Mouse (Mus musculus) forebrain, embryonic 11.5 days (tissue): Measurements from ENCODE around the gene Mocs2. TPM values are rescaled to one million over a fixed set of nuclear protein-coding genes. Genes with fewer than 3 reads are reported as not detected.

ENCODE experiments used
- ATAC-seq: fragments of 200-750 bp; cut with Nextera tagmentation; replicated peaks from 2 replicates; pipeline ENCODE4 v1.8.0; 2017; ENCODE audit warnings: moderate TSS enrichment; ENCODE audit not compliant: low FRiP score
- DNase-seq: peaks from one replicate; pipeline ENCODE4 v3.0.0-alpha.2; 2017; ENCODE audit warnings: low spot score
- H3K27ac ChIP-seq: fragments of 300-500 bp; sonication (generic); 2 replicates; pipeline ENCODE4 v1.5.1; 2014; ENCODE audit warnings: low read depth, low read length
- H3K27me3 ChIP-seq: fragments of 300-500 bp; sonication (generic); 2 replicates; pipeline ENCODE4 v1.6.1; 2014; ENCODE audit warnings: mild to moderate bottlenecking, low read length, mixed read lengths; ENCODE audit not compliant: control insufficient read depth, insufficient read depth
- H3K36me3 ChIP-seq: fragments of 300-500 bp; sonication (generic); 2 replicates; pipeline ENCODE4 v1.6.1; 2014; ENCODE audit warnings: mild to moderate bottlenecking, low read length, moderate library complexity, mixed read lengths; ENCODE audit not compliant: control insufficient read depth, insufficient read depth
- H3K4me1 ChIP-seq: fragments of 300-500 bp; sonication (generic); replicated peaks from 2 replicates; pipeline ENCODE4 v1.6.1; 2014; ENCODE audit warnings: low read length, mixed read lengths; ENCODE audit not compliant: control insufficient read depth, insufficient read depth
- H3K4me2 ChIP-seq: fragments of 300-500 bp; sonication (generic); 2 replicates; pipeline ENCODE4 v1.6.1; 2014; ENCODE audit warnings: low read depth, mild to moderate bottlenecking, low read length, moderate library complexity, mixed read lengths; ENCODE audit not compliant: severe bottlenecking
- H3K4me3 ChIP-seq: fragments of 300-500 bp; sonication (generic); 2 replicates; pipeline ENCODE4 v1.5.1; 2014; ENCODE audit warnings: low read depth, low read length
- H3K9ac ChIP-seq: fragments of 300-500 bp; sonication (generic); 2 replicates; pipeline ENCODE4 v1.6.1; 2014; ENCODE audit warnings: low read length
- H3K9me3 ChIP-seq: fragments of 300-500 bp; sonication (generic); 2 replicates; pipeline ENCODE4 v1.6.1; 2016; ENCODE audit warnings: low read length, mixed read lengths; ENCODE audit not compliant: control insufficient read depth
- WGBS: fragments of 180-500 bp; shearing (Covaris S2); extraction: QIAGEN DNeasy Blood & Tissue Kit; methylation state at CpG from one replicate; pipeline ENCODE4 v1.1.7; 2014; 5-methylcytosine and 5-hydroxymethylcytosine counted together
- polyA plus RNA-seq: library from polyadenylated mRNA; unstranded; fragments of >200 nt; fragmentation: Nextera tagmentation; extraction: Ambion mirVana; gene quantifications from 2 replicates; pipeline ENCODE4 v1.2.1, GENCODE M21; 2014

The Mocs2 gene
- polyA plus RNA-seq, 1 experiment from 2014 or later = 74.6 TPM

DNA sequence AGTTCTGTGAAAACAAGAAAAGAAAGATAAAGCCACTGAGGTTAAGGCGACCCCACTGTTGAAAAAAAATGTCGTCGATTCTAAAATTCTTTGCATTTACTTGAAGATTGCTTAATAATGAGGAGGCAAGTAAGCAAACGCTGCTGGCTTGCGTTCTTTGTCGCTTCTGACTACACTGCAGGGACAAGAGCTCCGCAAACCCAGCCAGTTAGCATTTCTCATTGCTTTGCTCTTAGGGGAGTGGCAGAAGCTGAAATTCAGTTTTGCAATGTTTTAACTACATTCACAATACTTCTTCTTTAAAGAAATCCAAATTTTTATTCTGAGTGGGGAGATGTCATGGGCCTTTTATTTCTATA lies 38.2 kb downstream of the Mocs2 start:
- peaks cover 4% of the 10 kb centered on the region; the same call in 1 of the 2 replicates for H3K4me1 ChIP-seq
- no peaks in the 10 kb centered on the region for H3K9me3 ChIP-seq
- no peak overlapping the region for H3K4me3 ChIP-seq
- no peak for DNase-seq
- 0 out of 2 replicates have a peak, but pooled peaks have one; percentile 32 for ATAC-seq
- WGBS = 45% methylated on average over 7 of the region's 7 CpGs
- no peaks in the 10 kb centered on the region for H3K27me3 ChIP-seq
- H3K27ac ChIP-seq = no peak overlapping the region
- H3K9ac ChIP-seq = no peak overlapping the region
- no peaks in the 10 kb centered on the region for H3K36me3 ChIP-seq
- peak overlapping the region; percentile 12; the same call in 1 of the 2 replicates for H3K4me2 ChIP-seq

GRCm38 (mm10) chr13:114857525-114857924 lies 39.5 kb downstream of the Mocs2 start:
- no peak for ATAC-seq
- 90% methylated on average over 4 of the region's 4 CpGs for WGBS
- H3K4me2 ChIP-seq = no peak overlapping the region
- H3K9me3 ChIP-seq = no peaks in the 10 kb centered on the region
- no peaks in the 10 kb centered on the region for H3K36me3 ChIP-seq
- no peak overlapping the region for H3K27ac ChIP-seq
- H3K4me1 ChIP-seq = peaks cover 4% of the 10 kb centered on the region; the same call in 1 of the 2 replicates
- no peaks in the 10 kb centered on the region for H3K27me3 ChIP-seq
- no peak for DNase-seq
- no peak overlapping the region for H3K4me3 ChIP-seq
- no peak overlapping the region for H3K9ac ChIP-seq

GRCm38 (mm10) chr13:114874738-114875137 lies 56.7 kb downstream of the Mocs2 start:
- 92% methylated on average over 6 of the region's 6 CpGs for WGBS
- H3K4me3 ChIP-seq = no peak overlapping the region
- H3K4me1 ChIP-seq = no peaks in the 10 kb centered on the region
- H3K9ac ChIP-seq = no peak overlapping the region
- no peak overlapping the region for H3K4me2 ChIP-seq
- H3K36me3 ChIP-seq = no peaks in the 10 kb centered on the region
- H3K27me3 ChIP-seq = no peaks in the 10 kb centered on the region
- no peak overlapping the region for H3K27ac ChIP-seq
- ATAC-seq (no peak), DNase-seq (no peak)
- no peaks in the 10 kb centered on the region; the same call in 1 of the 2 replicates for H3K9me3 ChIP-seq

DNA sequence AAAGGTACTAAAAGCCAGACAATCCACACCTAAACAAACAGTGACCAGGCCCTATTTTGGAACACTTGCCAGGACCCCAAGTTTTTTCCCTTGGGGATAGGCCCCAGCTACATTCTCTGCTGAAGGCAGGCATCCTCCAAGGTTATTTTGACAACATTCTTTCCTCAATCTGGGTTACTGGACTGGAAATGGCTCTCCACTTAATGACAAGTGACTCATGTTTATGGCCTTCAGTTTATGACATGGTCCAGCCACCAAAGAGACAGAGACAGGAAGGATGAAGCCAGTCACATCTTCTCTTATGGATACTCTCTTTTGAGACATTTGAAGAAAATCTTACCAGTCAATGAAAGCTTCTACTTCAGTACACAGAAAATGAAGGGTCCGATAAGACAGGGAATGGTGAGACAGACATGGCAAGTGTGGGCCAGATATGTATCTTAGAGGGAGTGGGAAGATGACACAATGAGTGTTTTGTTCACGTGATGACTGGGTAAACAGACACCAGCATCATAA lies 58.0 kb downstream of the Mocs2 start:
- Histone ChIP-seq H3K27me3 (no peaks in the 10 kb centered on the region), H3K9ac (no peak overlapping the region), H3K4me3 (no peak overlapping the region), H3K36me3 (no peaks in the 10 kb centered on the region), H3K4me2 (no peak overlapping the region), H3K27ac (no peak overlapping the region), H3K4me1 (no peaks in the 10 kb centered on the region), H3K9me3 (no peaks in the 10 kb centered on the region)
- ATAC-seq (no peak), DNase-seq (no peak)
- 87% methylated on average over 2 of the region's 2 CpGs for WGBS

GRCm38 (mm10) chr13:114878667-114879066 lies 60.6 kb downstream of the Mocs2 start:
- H3K27me3 ChIP-seq = no peaks in the 10 kb centered on the region
- no peak overlapping the region for H3K9ac ChIP-seq
- WGBS = 86% methylated on average over 11 of the region's 11 CpGs
- no peak overlapping the region for H3K27ac ChIP-seq
- no peaks in the 10 kb centered on the region for H3K4me1 ChIP-seq
- no peaks in the 10 kb centered on the region for H3K9me3 ChIP-seq
- no peak overlapping the region for H3K4me2 ChIP-seq
- H3K4me3 ChIP-seq = no peak overlapping the region
- no peak for ATAC-seq
- H3K36me3 ChIP-seq = no peaks in the 10 kb centered on the region
- no peak for DNase-seq

Other genes starting within 250 kb of the Mocs2 start
- 1.6 and 1.7 TPM in 2 replicates for gene Itga2, start 113.9 kb downstream of the Mocs2 start, polyA plus RNA-seq